Mouse (Mus musculus) heart, embryonic 11.5 days (tissue): Measurements from ENCODE around the gene Btf3l4. TPM values are rescaled to one million over a fixed set of nuclear protein-coding genes. Genes with fewer than 3 reads are reported as not detected.

Experiments
- ATAC-seq: fragments of 200-750 bp; cut with Nextera tagmentation; replicated peaks from 2 replicates; pipeline ENCODE4 v1.8.0; 2017; ENCODE audit warnings: moderate library complexity; ENCODE audit not compliant: insufficient number of reproducible peaks, low FRiP score, low TSS enrichment
- H3K27ac ChIP-seq: fragments of 300-500 bp; sonication (generic); 2 replicates; pipeline ENCODE4 v1.5.1; 2014; ENCODE audit warnings: mild to moderate bottlenecking, low read depth, low read length
- H3K27me3 ChIP-seq: fragments of 300-500 bp; sonication (generic); 2 replicates; pipeline ENCODE4 v1.6.1; 2014; ENCODE audit warnings: mild to moderate bottlenecking, low read length, mixed read lengths; ENCODE audit not compliant: control insufficient read depth, insufficient read depth
- H3K36me3 ChIP-seq: fragments of 300-500 bp; sonication (generic); 2 replicates; pipeline ENCODE4 v1.6.1; 2014; ENCODE audit warnings: mild to moderate bottlenecking, low read length, moderate library complexity, mixed read lengths; ENCODE audit not compliant: control insufficient read depth, insufficient read depth
- H3K4me1 ChIP-seq: fragments of 300-500 bp; sonication (generic); 2 replicates; pipeline ENCODE4 v1.6.1; 2014; ENCODE audit warnings: low read length; ENCODE audit not compliant: control insufficient read depth, insufficient read depth
- H3K4me2 ChIP-seq: fragments of 300-500 bp; sonication (generic); 2 replicates; pipeline ENCODE4 v1.6.1; 2014; ENCODE audit warnings: mild to moderate bottlenecking, moderate library complexity
- H3K4me3 ChIP-seq: fragments of 300-500 bp; sonication (generic); 2 replicates; pipeline ENCODE4 v1.5.1; 2014; ENCODE audit warnings: low read depth, low read length
- H3K9ac ChIP-seq: fragments of 300-500 bp; sonication (generic); 2 replicates; pipeline ENCODE4 v1.6.1; 2014; ENCODE audit warnings: mild to moderate bottlenecking, low read depth, low read length, moderate library complexity
- H3K9me3 ChIP-seq: fragments of 300-500 bp; sonication (generic); replicated peaks from 2 replicates; pipeline ENCODE4 v1.6.1; 2016; ENCODE audit warnings: low read length; ENCODE audit not compliant: control insufficient read depth
- WGBS: fragments of 180-500 bp; shearing (Covaris S2); extraction: QIAGEN DNeasy Blood & Tissue Kit; methylation state at CpG from one replicate; pipeline ENCODE4 v1.1.7; 2014; ENCODE audit not compliant: insufficient replicate concordance; 5-methylcytosine and 5-hydroxymethylcytosine counted together
- polyA plus RNA-seq: library from polyadenylated mRNA; unstranded; fragments of >200 nt; fragmentation: Nextera tagmentation; extraction: Ambion mirVana; gene quantifications from 2 replicates; pipeline ENCODE4 v1.2.1, GENCODE M21; 2014

Gene Btf3l4
- polyA plus RNA-seq, 1 experiment from 2014 or later: 162 TPM

DNA sequence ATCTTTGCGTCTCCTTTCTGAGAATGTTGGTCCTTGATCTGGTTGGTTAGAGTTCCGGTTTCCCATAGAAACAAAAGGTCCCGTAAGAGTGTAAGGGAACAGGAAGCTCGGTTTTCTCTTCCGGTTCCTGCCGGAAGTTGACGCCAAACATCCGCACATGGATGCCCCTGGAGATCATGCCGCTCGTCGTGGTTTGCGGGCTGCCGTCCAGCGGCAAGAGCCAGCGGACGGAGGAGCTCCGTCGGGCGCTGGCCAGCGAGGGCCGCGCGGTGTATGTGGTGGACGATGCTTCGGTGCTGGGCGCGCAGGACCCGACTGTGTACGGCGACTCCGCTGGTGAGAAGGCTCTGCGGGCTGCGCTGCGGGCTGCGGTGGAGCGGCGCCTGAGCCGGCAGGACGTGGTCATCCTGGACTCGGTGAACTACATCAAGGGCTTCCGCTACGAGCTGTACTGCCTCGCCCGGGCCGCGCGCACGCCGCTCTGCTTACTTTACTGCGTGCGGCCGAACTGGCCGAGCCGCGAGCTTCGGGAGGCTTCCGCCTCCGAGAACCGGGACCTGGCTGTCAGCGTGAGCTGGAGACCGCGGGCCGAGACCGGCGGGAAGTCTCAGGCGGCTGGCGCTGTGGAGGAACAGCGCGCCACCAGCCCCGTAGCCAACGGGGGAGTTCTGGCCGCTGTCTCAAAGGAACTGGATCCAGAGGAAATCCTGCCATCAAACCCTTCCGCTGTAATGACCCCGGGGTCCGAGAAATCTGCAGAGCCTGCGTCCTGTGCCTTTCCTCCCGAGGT is 14.5 kb upstream of the Btf3l4 start, which contains the start of gene Kti12:
Kti12 (plus strand) TSS at position 71 of the 790 bp plus-strand sequence.
- Histone ChIP-seq H3K4me3 (peak within 1 kb of the TSS; percentile 94), H3K4me2 (peak within 1 kb of the TSS; percentile 98), H3K4me1 (peaks cover 8% of the 10 kb centered on the region; the same call in 1 of the 2 replicates), H3K27ac (peak within 1 kb of the TSS; percentile 93), H3K27me3 (no peaks in the 10 kb centered on the region), H3K9me3 (no peaks in the 10 kb centered on the region), H3K9ac (peak within 1 kb of the TSS; percentile 91), H3K36me3 (0 out of 2 replicates have a peak, but pooled peaks cover 5% of the 10 kb centered on the region)
- under 1% methylated on average over 77 of the region's 77 CpGs for WGBS
- ATAC-seq: peak; percentile 80

DNA sequence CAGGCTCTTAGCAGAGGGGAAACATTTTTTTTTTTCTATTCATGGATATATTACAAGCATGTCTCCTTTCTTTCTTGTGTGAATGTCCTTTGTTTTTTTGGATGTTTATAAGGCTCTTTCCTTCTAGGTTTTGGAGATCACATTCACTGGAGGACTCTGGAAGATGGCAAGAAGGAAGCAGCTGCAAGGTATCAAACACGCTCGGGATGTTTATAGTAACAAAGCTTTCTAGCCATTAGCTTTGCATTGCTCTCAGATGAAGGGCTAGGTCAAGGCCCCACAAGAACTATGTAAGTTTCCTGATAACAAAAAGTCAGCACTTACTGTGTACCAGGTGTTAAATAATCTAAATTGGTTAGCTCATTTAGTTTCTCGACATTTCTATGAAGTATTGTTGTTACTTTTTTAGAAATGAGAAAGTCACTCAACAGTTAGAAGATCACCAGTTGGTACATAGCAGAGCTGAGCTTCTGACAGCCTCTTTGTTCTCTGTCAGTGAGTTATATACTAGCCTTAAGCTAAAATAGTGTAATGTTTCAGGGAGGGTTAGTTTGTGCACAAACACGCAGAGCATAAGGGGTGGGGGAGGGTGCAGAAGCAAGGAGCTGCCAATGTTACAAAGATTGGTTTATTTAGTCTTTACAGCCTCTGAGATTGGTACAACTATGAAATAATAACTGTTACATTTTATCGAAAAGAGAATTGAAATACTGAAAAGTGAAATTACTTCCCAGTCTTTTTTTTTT is 12.6 kb upstream of the Btf3l4 start:
- no peaks in the 10 kb centered on the region for H3K9me3 ChIP-seq
- WGBS: 78% methylated on average over 5 of the region's 5 CpGs
- ATAC-seq: no peak

GRCm38 (mm10) chr4:108843336-108843735 is 9.9 kb upstream of the Btf3l4 start:
- ATAC-seq: no peak
- no peak overlapping the region for H3K9ac ChIP-seq
- H3K4me3 ChIP-seq: no peak overlapping the region
- no peak overlapping the region for H3K27ac ChIP-seq
- peaks cover 3% of the 10 kb centered on the region for H3K4me1 ChIP-seq
- H3K36me3 ChIP-seq: no peaks in the 10 kb centered on the region
- no peaks in the 10 kb centered on the region for H3K9me3 ChIP-seq
- no peaks in the 10 kb centered on the region for H3K27me3 ChIP-seq
- no peak overlapping the region for H3K4me2 ChIP-seq

More for the DNA sequence above, 12.6 kb upstream of the Btf3l4 start:
- H3K36me3 ChIP-seq: 0 out of 2 replicates have a peak, but pooled peaks cover 5% of the 10 kb centered on the region
- no peak overlapping the region for H3K9ac ChIP-seq
- no peak overlapping the region for H3K4me3 ChIP-seq
- H3K4me2 ChIP-seq: no peak overlapping the region
- no peak overlapping the region for H3K27ac ChIP-seq
- no peaks in the 10 kb centered on the region for H3K27me3 ChIP-seq
- H3K4me1 ChIP-seq: peaks cover 8% of the 10 kb centered on the region; the same call in 1 of the 2 replicates

GRCm38 (mm10) chr4:108841920-108842578 is 8.6 kb upstream of the Btf3l4 start:
- Histone ChIP-seq H3K9ac (no peak overlapping the region), H3K4me3 (no peak overlapping the region), H3K27ac (no peak overlapping the region), H3K9me3 (no peaks in the 10 kb centered on the region), H3K4me2 (no peak overlapping the region), H3K27me3 (no peaks in the 10 kb centered on the region), H3K36me3 (no peaks in the 10 kb centered on the region), H3K4me1 (peaks cover 7% of the 10 kb centered on the region)
- WGBS: 66% methylated on average over 7 of the region's 7 CpGs
- no peak for ATAC-seq

DNA sequence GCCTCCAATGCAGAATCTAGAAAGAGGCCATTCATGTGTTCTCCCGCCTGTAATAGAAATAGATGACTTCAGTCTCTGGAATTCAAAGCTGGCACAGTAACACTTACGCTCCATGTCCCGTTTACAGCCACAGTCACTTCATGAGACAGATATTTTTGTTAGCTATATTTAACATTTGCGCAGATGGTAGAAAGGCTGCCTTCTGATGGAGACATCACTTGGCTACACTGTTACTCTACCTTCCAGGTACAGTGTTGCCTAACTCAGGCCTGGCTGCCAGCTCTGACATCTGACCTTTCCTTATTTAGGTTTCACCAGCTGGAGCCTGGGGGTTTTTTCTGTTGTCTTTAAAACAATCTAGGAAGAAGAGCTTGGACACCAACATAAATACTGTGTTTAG is 4.6 kb upstream of the Btf3l4 start:
- H3K4me1 ChIP-seq: peaks cover 13% of the 10 kb centered on the region
- ATAC-seq: no peak
- no peak overlapping the region for H3K9ac ChIP-seq
- no peaks in the 10 kb centered on the region for H3K9me3 ChIP-seq
- H3K27ac ChIP-seq: peak overlapping the region; percentile 31
- no peaks in the 10 kb centered on the region for H3K36me3 ChIP-seq
- H3K27me3 ChIP-seq: no peaks in the 10 kb centered on the region
- no peak overlapping the region for H3K4me3 ChIP-seq
- H3K4me2 ChIP-seq: no peak overlapping the region; the same call in 1 of the 2 replicates
- 59% methylated on average over 4 of the region's 4 CpGs for WGBS

- 59% methylated on average over 3 of the region's 3 CpGs for WGBS
- Histone ChIP-seq H3K27me3 (no peaks in the 10 kb centered on the region), H3K36me3 (no peaks in the 10 kb centered on the region), H3K9me3 (no peaks in the 10 kb centered on the region), H3K9ac (peak overlapping the region; percentile 99), H3K4me3 (peak overlapping the region; percentile 95), H3K4me1 (peaks cover 20% of the 10 kb centered on the region), H3K27ac (peak overlapping the region; percentile 98), H3K4me2 (peak overlapping the region; percentile 84)
- no peak for ATAC-seq
Observed at GRCm38 (mm10) chr4:108835496-108835895, 2.1 kb upstream of the Btf3l4 start.

- WGBS: under 1% methylated on average over 15 of the region's 15 CpGs
- no peak for ATAC-seq
- Histone ChIP-seq H3K9me3 (no peaks in the 10 kb centered on the region), H3K9ac (peak overlapping the region; percentile 99), H3K27me3 (no peaks in the 10 kb centered on the region), H3K4me2 (peak overlapping the region; percentile 84), H3K27ac (peak overlapping the region; percentile 98), H3K4me1 (peaks cover 20% of the 10 kb centered on the region), H3K36me3 (no peaks in the 10 kb centered on the region), H3K4me3 (peak overlapping the region; percentile 95)
Observed at GRCm38 (mm10) chr4:108834971-108835311, 1.5 kb upstream of the Btf3l4 start.

- H3K4me3 ChIP-seq: peak within 1 kb of the TSS; percentile 95
- no peaks in the 10 kb centered on the region for H3K36me3 ChIP-seq
- H3K27ac ChIP-seq: peak within 1 kb of the TSS; percentile 98
- H3K27me3 ChIP-seq: no peaks in the 10 kb centered on the region
- peaks cover 20% of the 10 kb centered on the region for H3K4me1 ChIP-seq
- H3K9me3 ChIP-seq: no peaks in the 10 kb centered on the region
- H3K9ac ChIP-seq: peak within 1 kb of the TSS; percentile 99
- under 1% methylated on average over 34 of the region's 34 CpGs for WGBS
- H3K4me2 ChIP-seq: peak within 1 kb of the TSS; percentile 84
- peak; percentile 71 for ATAC-seq
Observed at GRCm38 (mm10) chr4:108834115-108834970, 929 bp upstream of the Btf3l4 start, which contains the start of gene Txndc12. Txndc12 (plus strand) TSS chr4:108834601.
